Mouse (Mus musculus): Measurements from ENCODE around the gene Edem3.
"Not testable (repeated sequence)": the region's sequence is repeated elsewhere in the genome, so short reads cannot be mapped to it uniquely, and the experiment has no call there.

DNA sequence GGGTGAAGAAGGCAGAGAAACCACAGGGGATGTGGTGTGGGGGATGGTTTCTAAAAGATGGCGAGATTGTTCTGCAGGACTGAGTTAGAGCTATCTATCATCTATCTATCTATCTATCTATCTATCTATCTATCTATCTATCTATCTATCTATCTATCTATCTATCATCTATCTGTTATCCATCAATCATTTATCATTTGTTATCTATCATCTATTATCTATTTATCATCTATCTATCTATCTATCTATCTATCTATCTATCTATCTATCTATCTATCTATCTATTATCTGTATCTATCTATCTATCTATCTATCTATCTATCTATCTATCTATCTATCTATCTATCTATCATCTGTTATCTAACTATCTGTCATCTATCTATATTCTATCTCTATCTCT is 85.2 kb downstream of the Edem3 start:
- not testable (repeated sequence) for TF ChIP-seq POLR2A, CTCF (IDR thresholded peaks at IDR 0.05; ENCODE audit: insufficient read depth, low read depth, low read length)

All from olfactory bulb, adult 2 months (tissue).